Mouse (Mus musculus) small intestine, adult 2 months (tissue): ENCODE measurements around the gene Gstm4.

ENCODE experiments used
- CTCF ChIP-seq: fragments of 200-500 bp; IDR thresholded peaks from 2 replicates; pipeline ENCODE4 v1.5.1; 2012; ENCODE audit warnings: low read depth, mild to moderate bottlenecking, control low read depth, inconsistent platforms, low read length, moderate library complexity, mixed read lengths; ENCODE audit not compliant: insufficient replicate concordance, insufficient read length; ENCODE audit errors: extremely low read depth
- POLR2A ChIP-seq: fragments of 200-500 bp; IDR thresholded peaks from 2 replicates; pipeline ENCODE4 v1.6.1; 2012; ENCODE audit warnings: low read depth, mild to moderate bottlenecking, control low read depth, inconsistent platforms, low read length, moderate library complexity

GRCm38 (mm10) chr3:108085721-108086469 lies 41.2 kb upstream of the Gstm4 start:
- TF ChIP-seq CTCF: no peak
- TF ChIP-seq POLR2A: no peak; the same call in 1 of the 2 replicates
